Mouse (Mus musculus): ENCODE data around the gene Vmn1r174. TPM values are rescaled to one million over a fixed set of nuclear protein-coding genes. Genes with fewer than 3 reads are reported as not detected.

Gene Vmn1r174
- not detected in 2 replicates for polyA plus RNA-seq (2015; fragmentation: Nextera tagmentation; extraction: Ambion mirVana)

GRCm38 (mm10) chr7:23751970-23752369, at the start of gene Vmn1r174:
Gene Vmn1r174 (plus strand): TSS chr7:23752270.

DNA sequence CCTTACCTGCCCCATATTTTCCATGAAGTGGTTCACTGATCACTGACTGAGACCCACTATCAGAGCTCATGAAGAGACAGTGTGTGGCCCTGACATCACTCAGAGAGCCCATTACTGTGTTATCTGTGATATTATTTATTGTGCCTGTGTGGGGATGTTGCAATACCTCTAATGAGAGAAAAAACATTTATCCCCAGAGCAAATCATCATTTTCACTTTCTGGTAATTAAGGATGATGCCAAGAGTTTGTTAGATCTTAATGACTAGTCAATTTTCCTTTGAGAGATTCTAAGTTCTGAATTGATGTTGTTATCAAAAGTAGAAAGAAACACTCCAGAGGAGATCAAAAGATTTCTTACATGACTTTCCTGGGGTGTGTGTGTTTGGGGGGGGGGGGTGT, 58.5 kb downstream of the Vmn1r174 start, which contains the start of gene Vmn1r175:
Gene Vmn1r175 (minus strand): TSS at position 101 of the 400 bp plus-strand sequence.

Other genes starting within 250 kb of the Vmn1r174 start
- not detected in 2 replicates for gene Vmn1r167, start 245.1 kb upstream of the Vmn1r174 start, polyA plus RNA-seq (2015; fragmentation: Nextera tagmentation; extraction: Ambion mirVana)
- not detected in 2 replicates for gene Vmn1r168, start 212.5 kb upstream of the Vmn1r174 start, polyA plus RNA-seq (2015; fragmentation: Nextera tagmentation; extraction: Ambion mirVana)
- gene Vmn1r169, start 176.7 kb upstream of the Vmn1r174 start, polyA plus RNA-seq (2015; fragmentation: Nextera tagmentation; extraction: Ambion mirVana) = not detected in 2 replicates
- not detected in 2 replicates for gene Vmn1r170, start 146.1 kb upstream of the Vmn1r174 start, polyA plus RNA-seq (2015; fragmentation: Nextera tagmentation; extraction: Ambion mirVana)
- gene Vmn1r171, start 121.5 kb upstream of the Vmn1r174 start, polyA plus RNA-seq (2015; fragmentation: Nextera tagmentation; extraction: Ambion mirVana) = not detected in 2 replicates
- gene Vmn1r172, start 94.0 kb upstream of the Vmn1r174 start, polyA plus RNA-seq (2015; fragmentation: Nextera tagmentation; extraction: Ambion mirVana) = not detected in 2 replicates
- not detected in 2 replicates for gene Vmn1r173, start 51.6 kb upstream of the Vmn1r174 start, polyA plus RNA-seq (2015; fragmentation: Nextera tagmentation; extraction: Ambion mirVana)
- gene Vmn1r175, start 58.4 kb downstream of the Vmn1r174 start, polyA plus RNA-seq (2015; fragmentation: Nextera tagmentation; extraction: Ambion mirVana) = not detected in 2 replicates
- not detected in 2 replicates for gene Vmn1r176, start 85.1 kb downstream of the Vmn1r174 start, polyA plus RNA-seq (2015; fragmentation: Nextera tagmentation; extraction: Ambion mirVana)
- not detected in 2 replicates for gene Vmn1r177, start 114.2 kb downstream of the Vmn1r174 start, polyA plus RNA-seq (2015; fragmentation: Nextera tagmentation; extraction: Ambion mirVana)
- not detected in 2 replicates for gene Vmn1r178, start 139.7 kb downstream of the Vmn1r174 start, polyA plus RNA-seq (2015; fragmentation: Nextera tagmentation; extraction: Ambion mirVana)
- gene Vmn1r179, start 174.7 kb downstream of the Vmn1r174 start, polyA plus RNA-seq (2015; fragmentation: Nextera tagmentation; extraction: Ambion mirVana) = not detected in 2 replicates
- not detected in 2 replicates for gene Vmn1r180, start 198.4 kb downstream of the Vmn1r174 start, polyA plus RNA-seq (2015; fragmentation: Nextera tagmentation; extraction: Ambion mirVana)
- not detected in 2 replicates for gene Vmn1r181, start 222.3 kb downstream of the Vmn1r174 start, polyA plus RNA-seq (2015; fragmentation: Nextera tagmentation; extraction: Ambion mirVana)
- not detected in 2 replicates for gene V1rd19, start 249.4 kb downstream of the Vmn1r174 start, polyA plus RNA-seq (2015; fragmentation: Nextera tagmentation; extraction: Ambion mirVana)